Mouse (Mus musculus) heart, adult 2 months (tissue): ENCODE measurements around the gene Cdkn2d.

Experiments
- CTCF ChIP-seq: fragments of 200-600 bp; IDR thresholded peaks from 2 replicates; pipeline ENCODE4 v1.8.1; 2022; ENCODE audit warnings: antibody characterized with exemption, mild to moderate bottlenecking, moderate library complexity
- EP300 ChIP-seq: fragments of 200-500 bp; IDR thresholded peaks from 2 replicates; pipeline ENCODE4 v1.6.1; 2011; ENCODE audit warnings: low read depth, low read length, control low read depth; ENCODE audit not compliant: insufficient read depth
- POLR2A ChIP-seq: fragments of 200-500 bp; IDR thresholded peaks from 2 replicates; pipeline ENCODE4 v1.6.1; 2011; ENCODE audit warnings: mild to moderate bottlenecking, low read depth, low read length, control low read depth; ENCODE audit not compliant: insufficient read depth

- TF ChIP-seq EP300 (no peak), CTCF (no peak), POLR2A (no peak)
These were observed 17.5 kb downstream of the Cdkn2d start for GRCm38 (mm10) chr9:21273520-21274228.
